Mouse (Mus musculus) erythroid progenitor cell, adult 5-6 weeks (primary cell): ENCODE measurements around the gene Slc38a4. TPM values are rescaled to one million over a fixed set of nuclear protein-coding genes. Genes with fewer than 3 reads are reported as not detected.

ENCODE experiments used
- total RNA-seq, 2 experiments: library from RNA; stranded (forward) in 1 of 2; stranded (reverse) in 1 of 2; fragments of 150-400 nt in 1 of 2; fragments of 186-747, 209-891 nt in 1 of 2; gene quantifications; 2 replicates each; pipeline versions ENCODE4 v1.2.3 to v1.2.4; 2015 to 2017; ENCODE audit warnings: low replicate concordance in 2 of 2

Gene Slc38a4
- total RNA-seq, 2 experiments from 2014 or later, result not detected

Other genes with a start within 250 kb of the Slc38a4 start
- gene Pced1b, start 191.2 kb upstream of the Slc38a4 start, total RNA-seq (2015; ENCODE audit: low replicate concordance), result 8.8 and 30.3 TPM in 2 replicates
- 2.7 and 7.1 TPM in 2 replicates for gene Pced1b, start 191.2 kb upstream of the Slc38a4 start, total RNA-seq (2017; ENCODE audit: low replicate concordance)
- not detected in 2 replicates for gene Amigo2, start 191.3 kb upstream of the Slc38a4 start, total RNA-seq (2015; ENCODE audit: low replicate concordance)
- gene Amigo2, start 191.3 kb upstream of the Slc38a4 start, total RNA-seq (2017; ENCODE audit: low replicate concordance), result 0.39 and 0.45 TPM in 2 replicates